Mouse (Mus musculus) layer of hippocampus, postnatal 14 days (tissue): Measurements from ENCODE around the gene Dedd2. TPM values are rescaled to one million over a fixed set of nuclear protein-coding genes. Genes with fewer than 3 reads are reported as not detected.

Experiments used
- DNase-seq, 2 experiments: peaks; one replicate each; pipeline ENCODE4 v3.0.0; 2021 to 2022; ENCODE audit warnings: low spot score in 2 of 2, mixed read lengths in 1 of 2
- microRNA-seq, 2 experiments: library from miRNA; unstranded; fragments of <30 nt; microRNA quantifications; one replicate each; pipeline ENCODE4 v1.2.0; 2021
- total RNA-seq, 2 experiments: library from RNA; stranded (reverse); gene quantifications; 2 replicates each; pipeline ENCODE4 v1.2.3; 2021

Gene Dedd2
- total RNA-seq, 2 experiments from 2014 or later = 24.9 to 25.6 TPM

GRCm38 (mm10) chr7:25181331-25181790, 39.1 kb downstream of the Dedd2 start:
- DNase-seq = peak; percentile 29 to 30

- DNase-seq = no peak
These were observed 39.9 kb downstream of the Dedd2 start for GRCm38 (mm10) chr7:25180512-25180911.

GRCm38 (mm10) chr7:25179606-25180161, 40.7 kb downstream of the Dedd2 start, which contains the start of gene Pou2f2:
Gene Pou2f2, minus strand, starts transcription at chr7:25179726.
- peak; percentile 77 to 86 for DNase-seq

GRCm38 (mm10) chr7:25178787-25179605, 41.4 kb downstream of the Dedd2 start:
- peak in 1 of 2 experiments; percentile 37 for DNase-seq

GRCm38 (mm10) chr7:25178317-25178716, 42.1 kb downstream of the Dedd2 start:
- DNase-seq = no peak

GRCm38 (mm10) chr7:25174343-25174742, 46.1 kb downstream of the Dedd2 start:
- no peak for DNase-seq

GRCm38 (mm10) chr7:25172669-25173068, 47.7 kb downstream of the Dedd2 start:
- no peak for DNase-seq

- peak in 1 of 2 experiments; percentile 49 for DNase-seq
These were observed 49.8 kb downstream of the Dedd2 start for GRCm38 (mm10) chr7:25170583-25170982.

- no peak for DNase-seq
These were observed 54.3 kb downstream of the Dedd2 start for GRCm38 (mm10) chr7:25166106-25166505.

- DNase-seq = no peak
These were observed 64.2 kb downstream of the Dedd2 start for GRCm38 (mm10) chr7:25156158-25156648.

- DNase-seq = no peak
These were observed 64.8 kb downstream of the Dedd2 start for GRCm38 (mm10) chr7:25155469-25156157.

- no peak for DNase-seq
These were observed 65.8 kb downstream of the Dedd2 start for GRCm38 (mm10) chr7:25154648-25155047.

GRCm38 (mm10) chr7:25153841-25154240, 66.6 kb downstream of the Dedd2 start:
- no peak for DNase-seq

GRCm38 (mm10) chr7:25151916-25152556, 68.4 kb downstream of the Dedd2 start:
- DNase-seq = peak in 1 of 2 experiments; percentile 49

- DNase-seq = no peak
These were observed 69.4 kb downstream of the Dedd2 start for GRCm38 (mm10) chr7:25151009-25151408.

GRCm38 (mm10) chr7:25150151-25150663, 70.2 kb downstream of the Dedd2 start:
- no peak for DNase-seq

Small RNA genes lying within 50 kb of the gene (microRNA-seq; reads per million reads assigned to microRNA genes)
- 0 to 0.45 reads per million in 2 experiments for gene Mir7048

Other genes with a start within 250 kb of the Dedd2 start
- 100 to 1,000 TPM; 262 to 275 TPM for gene Rabac1, start 247.9 kb downstream of the Dedd2 start, total RNA-seq
- 1,000 to 10,000 TPM; 2,620 to 2,738 TPM for gene Atp1a3, start 214.7 kb downstream of the Dedd2 start, total RNA-seq
- 100 to 1,000 TPM; 258 to 270 TPM for gene Grik5, start 148.3 kb downstream of the Dedd2 start, total RNA-seq
- gene Zfp574, start 148.0 kb downstream of the Dedd2 start, total RNA-seq = 10 to 100 TPM; 25.0 to 26.1 TPM
- gene Pou2f2, start 40.9 kb downstream of the Dedd2 start, total RNA-seq = 10 to 100 TPM; 10.1 to 11.4 TPM
- gene Zfp526, start 810 bp upstream of the Dedd2 start, total RNA-seq = 10 to 100 TPM in 1 of 2 experiments, 1 to 10 TPM in 1; 9.0 to 10.2 TPM
- 100 to 1,000 TPM; 184 to 190 TPM for gene Gsk3a, start 17.2 kb upstream of the Dedd2 start, total RNA-seq
- gene Erf, start 30.1 kb upstream of the Dedd2 start, total RNA-seq = 10 to 100 TPM; 41.0 to 47.2 TPM
- 100 to 1,000 TPM; 209 to 228 TPM for gene Cic, start 47.1 kb upstream of the Dedd2 start, total RNA-seq
- 10 to 100 TPM; 35.3 to 37.1 TPM for gene Pafah1b3, start 77.4 kb upstream of the Dedd2 start, total RNA-seq
- gene Prr19, start 80.8 kb upstream of the Dedd2 start, total RNA-seq = not detected
- 10 to 100 TPM; 43.2 to 46.9 TPM for gene Tmem145, start 85.5 kb upstream of the Dedd2 start, total RNA-seq
- 10 to 100 TPM; 86.7 to 87.9 TPM for gene Megf8, start 96.5 kb upstream of the Dedd2 start, total RNA-seq
- not detected for gene Cnfn, start 149.1 kb upstream of the Dedd2 start, total RNA-seq
- gene Lipe, start 178.1 kb upstream of the Dedd2 start, total RNA-seq = 1 to 10 TPM; 7.3 to 8.3 TPM
- gene Cxcl17, start 192.3 kb upstream of the Dedd2 start, total RNA-seq = not detected